ENCODE assay signal across 13 mouse cellular contexts in genomic region chr11:95022237-95022992, GRCm38 (mm10). TPM values are rescaled to one million over a fixed set of nuclear protein-coding genes. Genes with fewer than 3 reads are reported as not detected.
A peak's percentile ranks its signal among the peaks of the same experiment; 100 is the strongest.
DNase-seq lines count a peak whose midpoint lies in the region; ATAC-seq and TF ChIP-seq lines count a peak whose summit lies in the region.
"Had no signal": no experiment of that assay in that cellular context is flagged by ENCODE, and none has a peak within 500 bp of the region (broad histone marks: within the 10 kb centered on the region; RNA-seq: fewer than 3 reads in every experiment).

No protein-coding gene starts in this region.

- TF ChIP-seq POLR2A in testis, adult 2 months (IDR thresholded peaks at IDR 0.05; ENCODE audit: control insufficient read depth, low read depth, low read length), result no peak
- no peak for TF ChIP-seq POLR2A in brain, embryonic 14.5 days (IDR thresholded peaks at IDR 0.05; ENCODE audit: borderline replicate concordance, extremely low read depth, insufficient read depth, insufficient read length, poor library complexity, severe bottlenecking)

- peaks cover 46% of the 10 kb centered on the region for H3K36me3 ChIP-seq in hindbrain, postnatal 0 days (ENCODE audit: insufficient read depth, low read length)
- H3K36me3 ChIP-seq in hindbrain, embryonic 12.5 days, result peaks cover 83% of the 10 kb centered on the region
- no peaks in the 10 kb centered on the region for H3K36me3 ChIP-seq in testis, adult 2 months (ENCODE audit: control insufficient read depth, insufficient read depth, low read length)
- no peaks in the 10 kb centered on the region for H3K36me3 ChIP-seq in splenic B cell, adult 2 months (ENCODE audit: control insufficient read depth, insufficient read depth, low read length, poor library complexity, severe bottlenecking)

- 82% methylated on average over 10 of the region's 10 CpGs for WGBS in hindbrain, postnatal 0 days
- WGBS in hindbrain, embryonic 12.5 days, result 85% methylated on average over 10 of the region's 10 CpGs

- no peak overlapping the region for H3K27ac ChIP-seq in hindbrain, postnatal 0 days
- no peak overlapping the region for H3K27ac ChIP-seq in hindbrain, embryonic 12.5 days
- no peak overlapping the region for H3K27ac ChIP-seq in testis, adult 2 months (ENCODE audit: control insufficient read depth, insufficient read depth, low read depth, low read length)
- H3K27ac ChIP-seq: limb, embryonic 15.5 days had no signal

- peak; percentile 55 for TF ChIP-seq CTCF in hindbrain, postnatal 0 days (IDR thresholded peaks at IDR 0.05; ENCODE audit: low read depth)
- TF ChIP-seq CTCF in testis, adult 2 months (IDR thresholded peaks at IDR 0.05; ENCODE audit: control insufficient read depth, insufficient read depth, insufficient replicate concordance, low read depth, low read length), result peak; percentile 57; the same call in 1 of the 2 replicates
- peak; percentile 48; the same call in 1 of the 2 replicates for TF ChIP-seq CTCF in brain, embryonic 14.5 days (IDR thresholded peaks at IDR 0.05; ENCODE audit: borderline replicate concordance, extremely low read depth, insufficient read depth, insufficient read length)

- H3K9me3 ChIP-seq in hindbrain, postnatal 0 days (ENCODE audit: low read length), result no peaks in the 10 kb centered on the region
- no peaks in the 10 kb centered on the region for H3K9me3 ChIP-seq in hindbrain, embryonic 12.5 days (replicated peaks)
- H3K9me3 ChIP-seq: limb, embryonic 15.5 days had no signal

- H3K9ac ChIP-seq in hindbrain, postnatal 0 days (replicated peaks; ENCODE audit: low read length), result no peak overlapping the region
- H3K9ac ChIP-seq in hindbrain, embryonic 12.5 days, result no peak overlapping the region
- H3K9ac ChIP-seq: limb, embryonic 15.5 days had no signal

- ATAC-seq in hindbrain, postnatal 0 days, result no peak
- ATAC-seq in hindbrain, embryonic 12.5 days (ENCODE audit: low FRiP score), result no peak
- ATAC-seq: forebrain, embryonic 16.5 days had no signal

- no peak overlapping the region for H3K4me3 ChIP-seq in hindbrain, postnatal 0 days (ENCODE audit: low read length)
- H3K4me3 ChIP-seq in hindbrain, embryonic 12.5 days, result no peak overlapping the region
- H3K4me3 ChIP-seq in testis, adult 2 months (ENCODE audit: control insufficient read depth, low read depth, low read length), result no peak overlapping the region
- H3K4me3 ChIP-seq: limb, embryonic 15.5 days had no signal

- H3K4me2 ChIP-seq in hindbrain, postnatal 0 days (ENCODE audit: low read depth, low read length), result no peak overlapping the region
- H3K4me2 ChIP-seq in hindbrain, embryonic 12.5 days (replicated peaks), result no peak overlapping the region
- H3K4me2 ChIP-seq: limb, embryonic 15.5 days had no signal

- H3K4me1 ChIP-seq in hindbrain, postnatal 0 days (ENCODE audit: insufficient read depth, low read length), result no peaks in the 10 kb centered on the region
- no peaks in the 10 kb centered on the region; the same call in 1 of the 2 replicates for H3K4me1 ChIP-seq in hindbrain, embryonic 12.5 days
- no peaks in the 10 kb centered on the region for H3K4me1 ChIP-seq in testis, adult 2 months (ENCODE audit: control insufficient read depth, insufficient read depth, low read length)

- DNase-seq in hindbrain, postnatal 0 days (ENCODE audit: low spot score), result no peak
- no peak for DNase-seq in testis, postnatal 10 days (ENCODE audit: low spot score)
- DNase-seq in brain, embryonic 14.5 days (ENCODE audit: low read depth), result no peak
- DNase-seq in splenic B cell, adult 2 months (ENCODE audit: low read depth, low spot score), result peak; percentile 25
- DNase-seq in kidney, adult 8-10 months, result no peak
- no peak for DNase-seq in right cerebral cortex, postnatal 14 days
- DNase-seq: layer of hippocampus, adult 9-11 months had no signal

- no peaks in the 10 kb centered on the region for H3K27me3 ChIP-seq in hindbrain, postnatal 0 days (ENCODE audit: insufficient read depth, low read length)
- no peaks in the 10 kb centered on the region for H3K27me3 ChIP-seq in hindbrain, embryonic 12.5 days
- H3K27me3 ChIP-seq in testis, adult 2 months (ENCODE audit: control insufficient read depth, insufficient read depth, low read length), result no peaks in the 10 kb centered on the region
- H3K27me3 ChIP-seq in splenic B cell, adult 2 months (ENCODE audit: control insufficient read depth, insufficient read depth, low read length, poor library complexity, severe bottlenecking), result no peaks in the 10 kb centered on the region; the same call in 1 of the 2 replicates
- H3K27me3 ChIP-seq: limb, embryonic 15.5 days had no signal

RNA-seq across cellular contexts. Expression of gene Samd14, which starts 12.7 kb away (rescaled TPM):
- total RNA-seq in hindbrain, postnatal 0 days (2014; rRNA removed), result 216 and 223 TPM in 2 replicates
- 128 and 137 TPM in 2 replicates for polyA plus RNA-seq in hindbrain, postnatal 0 days (2015; fragmentation: Nextera tagmentation; extraction: Ambion mirVana)
- 94.6 and 106 TPM in 2 replicates for polyA plus RNA-seq in hindbrain, embryonic 12.5 days (2016; fragmentation: Nextera tagmentation; extraction: Ambion mirVana)
- polyA plus RNA-seq in testis, adult 2 months (2012; rRNA removed), result 0.67 and 0.75 TPM in 2 replicates
- polyA plus RNA-seq in brain, embryonic 14.5 days (2012; rRNA removed), result 141 and 186 TPM in 2 replicates

RNA-seq across cellular contexts. Expression of gene Pdk2, which starts 18.7 kb away (rescaled TPM):
- total RNA-seq in hindbrain, postnatal 0 days (2014; rRNA removed), result 25.0 and 32.0 TPM in 2 replicates
- 46.8 and 49.0 TPM in 2 replicates for polyA plus RNA-seq in hindbrain, postnatal 0 days (2015; fragmentation: Nextera tagmentation; extraction: Ambion mirVana)
- polyA plus RNA-seq in hindbrain, embryonic 12.5 days (2016; fragmentation: Nextera tagmentation; extraction: Ambion mirVana), result 22.5 and 25.6 TPM in 2 replicates
- polyA plus RNA-seq in testis, adult 2 months (2012; rRNA removed), result 220 and 229 TPM in 2 replicates
- polyA plus RNA-seq in brain, embryonic 14.5 days (2012; rRNA removed), result 17.9 and 26.1 TPM in 2 replicates

RNA-seq across cellular contexts. Expression of gene Ppp1r9b, which starts 31.6 kb away (rescaled TPM):
- total RNA-seq in hindbrain, postnatal 0 days (2014; rRNA removed), result 170 and 190 TPM in 2 replicates
- 18.8 and 19.4 TPM in 2 replicates for polyA plus RNA-seq in hindbrain, postnatal 0 days (2015; fragmentation: Nextera tagmentation; extraction: Ambion mirVana)
- polyA plus RNA-seq in hindbrain, embryonic 12.5 days (2016; fragmentation: Nextera tagmentation; extraction: Ambion mirVana), result 16.8 and 18.5 TPM in 2 replicates
- 14.6 and 15.0 TPM in 2 replicates for polyA plus RNA-seq in testis, adult 2 months (2012; rRNA removed)
- 37.9 and 81.2 TPM in 2 replicates for polyA plus RNA-seq in brain, embryonic 14.5 days (2012; rRNA removed)

RNA-seq across cellular contexts. Expression of gene Sgca, which starts 46.3 kb away (rescaled TPM):
- 0.36 and 0.52 TPM in 2 replicates for total RNA-seq in hindbrain, postnatal 0 days (2014; rRNA removed)
- polyA plus RNA-seq in hindbrain, postnatal 0 days (2015; fragmentation: Nextera tagmentation; extraction: Ambion mirVana), result 0.26 and 0.28 TPM in 2 replicates
- polyA plus RNA-seq in hindbrain, embryonic 12.5 days (2016; fragmentation: Nextera tagmentation; extraction: Ambion mirVana), result 0.43 and 1.5 TPM in 2 replicates
- polyA plus RNA-seq in testis, adult 2 months (2012; rRNA removed), result 27.5 and 33.7 TPM in 2 replicates
- 0.25 and 0.73 TPM in 2 replicates for polyA plus RNA-seq in brain, embryonic 14.5 days (2012; rRNA removed)
- total RNA-seq: common myeloid progenitor, adult 5-6 weeks had no signal
- polyA plus RNA-seq: intestine, embryonic 14.5 days had no signal

RNA-seq across cellular contexts. Expression of gene Itga3, which starts 54.2 kb away (rescaled TPM):
- total RNA-seq in hindbrain, postnatal 0 days (2014; rRNA removed), result 55.4 and 68.8 TPM in 2 replicates
- 13.2 and 14.4 TPM in 2 replicates for polyA plus RNA-seq in hindbrain, postnatal 0 days (2015; fragmentation: Nextera tagmentation; extraction: Ambion mirVana)
- polyA plus RNA-seq in hindbrain, embryonic 12.5 days (2016; fragmentation: Nextera tagmentation; extraction: Ambion mirVana), result 8.0 and 9.0 TPM in 2 replicates
- 1.5 and 2.2 TPM in 2 replicates for polyA plus RNA-seq in testis, adult 2 months (2012; rRNA removed)
- polyA plus RNA-seq in brain, embryonic 14.5 days (2012; rRNA removed), result 23.4 and 29.3 TPM in 2 replicates

Comparison
In these comparisons a context has a peak if more than half of its experiments do, and no peak if none do; other contexts are left out.
1. RNA of gene Samd14, which starts 12.7 kb away (polyA plus RNA-seq): 141 to 186 TPM in brain, embryonic 14.5 days, 128 to 137 TPM in hindbrain, postnatal 0 days and 94.6 to 106 TPM in hindbrain, embryonic 12.5 days; 0.67 to 0.75 TPM in testis, adult 2 months; every median in the first group is over 10 times any median in the second.
2. Peak in every context shown above with its lines, with median percentiles within 50 percentile points of each other: CTCF ChIP-seq.